Comparison of ENCODE assay signal across 8 mouse cellular contexts in genomic region chr11:97686322-97686908, GRCm38 (mm10). TPM values are rescaled to one million over a fixed set of nuclear protein-coding genes. Genes with fewer than 3 reads are reported as not detected.
DNase-seq lines count a peak whose midpoint lies in the region; ATAC-seq lines count a peak whose summit lies in the region.

No protein-coding gene starts in this region.

- ATAC-seq in megakaryocyte, adult 5-6 weeks (ENCODE audit: poor library complexity, severe bottlenecking) = no peak
- no peak for ATAC-seq in forebrain, embryonic 15.5 days (replicated peaks)
- no peak for ATAC-seq in limb, embryonic 13.5 days (ENCODE audit: low FRiP score, low read depth)
- ATAC-seq in stomach, embryonic 14.5 days (ENCODE audit: insufficient number of reproducible peaks, insufficient read depth, low FRiP score, low read depth) = no peak

- H3K9me3 ChIP-seq in megakaryocyte, embryonic 14.5 days = no peaks in the 10 kb centered on the region
- H3K9me3 ChIP-seq in forebrain, embryonic 15.5 days = no peaks in the 10 kb centered on the region
- H3K9me3 ChIP-seq in limb, embryonic 13.5 days = no peaks in the 10 kb centered on the region
- no peaks in the 10 kb centered on the region for H3K9me3 ChIP-seq in stomach, embryonic 14.5 days (ENCODE audit: control insufficient read depth, low read depth, low read length)

- H3K27me3 ChIP-seq in megakaryocyte, embryonic 14.5 days (replicated peaks) = peaks cover 28% of the 10 kb centered on the region
- no peaks in the 10 kb centered on the region for H3K27me3 ChIP-seq in forebrain, embryonic 15.5 days
- no peaks in the 10 kb centered on the region for H3K27me3 ChIP-seq in limb, embryonic 13.5 days
- H3K27me3 ChIP-seq in stomach, embryonic 14.5 days (ENCODE audit: control insufficient read depth, insufficient read depth, low read length) = no peaks in the 10 kb centered on the region

- peaks cover 35% of the 10 kb centered on the region for H3K36me3 ChIP-seq in megakaryocyte, embryonic 14.5 days (replicated peaks; ENCODE audit: low read length)
- peaks cover 34% of the 10 kb centered on the region for H3K36me3 ChIP-seq in forebrain, embryonic 15.5 days
- peaks cover 49% of the 10 kb centered on the region for H3K36me3 ChIP-seq in limb, embryonic 13.5 days
- H3K36me3 ChIP-seq in stomach, embryonic 14.5 days (ENCODE audit: control insufficient read depth, insufficient read depth, low read length) = peaks cover 37% of the 10 kb centered on the region

- WGBS in forebrain, embryonic 15.5 days = 74% methylated on average over 11 of the region's 11 CpGs
- WGBS in limb, embryonic 13.5 days = 65% methylated on average over 11 of the region's 11 CpGs
- 66% methylated on average over 11 of the region's 11 CpGs for WGBS in stomach, embryonic 14.5 days

- peak overlapping the region; percentile 77 for H3K4me3 ChIP-seq in megakaryocyte, embryonic 14.5 days (replicated peaks)
- peak overlapping the region; percentile 40; the same call in 1 of the 2 replicates for H3K4me3 ChIP-seq in forebrain, embryonic 15.5 days
- H3K4me3 ChIP-seq in limb, embryonic 13.5 days = peak overlapping the region; percentile 44
- H3K4me3 ChIP-seq in stomach, embryonic 14.5 days (ENCODE audit: low read depth, low read length) = peak overlapping the region; percentile 30

- H3K4me1 ChIP-seq in megakaryocyte, embryonic 14.5 days = peaks cover 41% of the 10 kb centered on the region
- H3K4me1 ChIP-seq in forebrain, embryonic 15.5 days = peaks cover 14% of the 10 kb centered on the region
- H3K4me1 ChIP-seq in limb, embryonic 13.5 days = peaks cover 26% of the 10 kb centered on the region
- peaks cover 4% of the 10 kb centered on the region; the same call in 1 of the 2 replicates for H3K4me1 ChIP-seq in stomach, embryonic 14.5 days (ENCODE audit: control insufficient read depth, insufficient read depth, low read length)

- DNase-seq in layer of hippocampus, adult 9-11 months = no peak
- no peak for DNase-seq in left cerebral cortex, adult 18-20 months (ENCODE audit: low spot score in 2 of 2)
- no peak for DNase-seq in layer of hippocampus, adult 9-10 months (ENCODE audit: low spot score)

- peak overlapping the region; percentile 70 for H3K4me2 ChIP-seq in forebrain, embryonic 15.5 days (replicated peaks)
- peak overlapping the region; percentile 84 for H3K4me2 ChIP-seq in limb, embryonic 13.5 days (replicated peaks)
- H3K4me2 ChIP-seq in stomach, embryonic 14.5 days (replicated peaks; ENCODE audit: low read depth, low read length) = peak overlapping the region; percentile 63

- H3K9ac ChIP-seq in forebrain, embryonic 15.5 days (replicated peaks) = no peak overlapping the region
- H3K9ac ChIP-seq in limb, embryonic 13.5 days = peak overlapping the region; percentile 13; the same call in 1 of the 2 replicates
- peak overlapping the region; percentile 43; the same call in 1 of the 2 replicates for H3K9ac ChIP-seq in stomach, embryonic 14.5 days (replicated peaks; ENCODE audit: low read depth, low read length)

- no peak overlapping the region for H3K27ac ChIP-seq in forebrain, embryonic 15.5 days (replicated peaks)
- no peak overlapping the region for H3K27ac ChIP-seq in limb, embryonic 13.5 days
- H3K27ac ChIP-seq in stomach, embryonic 14.5 days (ENCODE audit: low read length) = no peak overlapping the region

RNA-seq across cellular contexts. Expression of gene Cisd3, which starts 0.8 kb away (rescaled TPM):
- polyA plus RNA-seq in megakaryocyte, embryonic 14.5 days (2012; ENCODE audit: insufficient read depth, low replicate concordance) = 0.45 TPM in 1 of 2 replicates, not detected in the other
- 18.7 and 19.8 TPM in 2 replicates for total RNA-seq in megakaryocyte, adult 5-6 weeks (2015)
- 2.3 and 12.8 TPM in 2 replicates for total RNA-seq in megakaryocyte, adult 5-6 weeks (2017)
- polyA plus RNA-seq in forebrain, embryonic 15.5 days (2015; fragmentation: Nextera tagmentation; extraction: Ambion mirVana) = 17.4 and 19.5 TPM in 2 replicates
- polyA plus RNA-seq in limb, embryonic 13.5 days (2015; fragmentation: Nextera tagmentation; extraction: Ambion mirVana) = 11.2 and 13.5 TPM in 2 replicates
- 20.8 and 21.9 TPM in 2 replicates for polyA plus RNA-seq in stomach, embryonic 14.5 days (2014; fragmentation: Nextera tagmentation; extraction: Ambion mirVana)
- 10 to 100 TPM; 54.7 to 57.2 TPM for total RNA-seq in left cerebral cortex, adult 18-20 months (2021)

RNA-seq across cellular contexts. Expression of gene Pcgf2, which starts 13.9 kb away (rescaled TPM):
- 83.4 and 214 TPM in 2 replicates for polyA plus RNA-seq in megakaryocyte, embryonic 14.5 days (2012; ENCODE audit: insufficient read depth, low replicate concordance)
- 2.8 and 3.1 TPM in 2 replicates for total RNA-seq in megakaryocyte, adult 5-6 weeks (2015)
- total RNA-seq in megakaryocyte, adult 5-6 weeks (2017) = 1.0 and 2.4 TPM in 2 replicates
- polyA plus RNA-seq in forebrain, embryonic 15.5 days (2015; fragmentation: Nextera tagmentation; extraction: Ambion mirVana) = 18.1 and 18.8 TPM in 2 replicates
- 20.7 and 21.3 TPM in 2 replicates for polyA plus RNA-seq in limb, embryonic 13.5 days (2015; fragmentation: Nextera tagmentation; extraction: Ambion mirVana)
- polyA plus RNA-seq in stomach, embryonic 14.5 days (2014; fragmentation: Nextera tagmentation; extraction: Ambion mirVana) = 18.2 and 20.6 TPM in 2 replicates
- total RNA-seq in left cerebral cortex, adult 18-20 months (2021) = 10 to 100 TPM; 32.4 to 35.2 TPM

RNA-seq across cellular contexts. Expression of gene Psmb3, which starts 16.8 kb away (rescaled TPM):
- polyA plus RNA-seq in megakaryocyte, embryonic 14.5 days (2012; ENCODE audit: insufficient read depth, low replicate concordance) = 44.4 and 47.3 TPM in 2 replicates
- total RNA-seq in megakaryocyte, adult 5-6 weeks (2015) = 81.0 and 111 TPM in 2 replicates
- 137 and 179 TPM in 2 replicates for total RNA-seq in megakaryocyte, adult 5-6 weeks (2017)
- polyA plus RNA-seq in forebrain, embryonic 15.5 days (2015; fragmentation: Nextera tagmentation; extraction: Ambion mirVana) = 460 and 475 TPM in 2 replicates
- 490 and 497 TPM in 2 replicates for polyA plus RNA-seq in limb, embryonic 13.5 days (2015; fragmentation: Nextera tagmentation; extraction: Ambion mirVana)
- polyA plus RNA-seq in stomach, embryonic 14.5 days (2014; fragmentation: Nextera tagmentation; extraction: Ambion mirVana) = 429 and 454 TPM in 2 replicates
- total RNA-seq in left cerebral cortex, adult 18-20 months (2021) = 100 to 1,000 TPM; 122 to 128 TPM

RNA-seq across cellular contexts. Expression of gene Mllt6, which starts 23.2 kb away (rescaled TPM):
- polyA plus RNA-seq in megakaryocyte, embryonic 14.5 days (2012; ENCODE audit: insufficient read depth, low replicate concordance) = 8.6 TPM in 2 replicates
- 4.3 and 6.3 TPM in 2 replicates for total RNA-seq in megakaryocyte, adult 5-6 weeks (2015)
- 6.9 and 7.1 TPM in 2 replicates for total RNA-seq in megakaryocyte, adult 5-6 weeks (2017)
- polyA plus RNA-seq in forebrain, embryonic 15.5 days (2015; fragmentation: Nextera tagmentation; extraction: Ambion mirVana) = 4.3 and 4.7 TPM in 2 replicates
- 2.9 and 3.3 TPM in 2 replicates for polyA plus RNA-seq in limb, embryonic 13.5 days (2015; fragmentation: Nextera tagmentation; extraction: Ambion mirVana)
- 4.3 and 4.5 TPM in 2 replicates for polyA plus RNA-seq in stomach, embryonic 14.5 days (2014; fragmentation: Nextera tagmentation; extraction: Ambion mirVana)
- total RNA-seq in left cerebral cortex, adult 18-20 months (2021) = 100 to 1,000 TPM; 135 to 149 TPM

RNA-seq across cellular contexts. Expression of gene Epop, which starts 56.9 kb away (rescaled TPM):
- polyA plus RNA-seq in megakaryocyte, embryonic 14.5 days (2012; ENCODE audit: insufficient read depth, low replicate concordance) = 44.1 and 83.5 TPM in 2 replicates
- 0.18 and 1.2 TPM in 2 replicates for total RNA-seq in megakaryocyte, adult 5-6 weeks (2015)
- 0.40 TPM in 1 of 2 replicates, not detected in the other for total RNA-seq in megakaryocyte, adult 5-6 weeks (2017)
- polyA plus RNA-seq in forebrain, embryonic 15.5 days (2015; fragmentation: Nextera tagmentation; extraction: Ambion mirVana) = 4.6 and 5.8 TPM in 2 replicates
- polyA plus RNA-seq in limb, embryonic 13.5 days (2015; fragmentation: Nextera tagmentation; extraction: Ambion mirVana) = 3.5 and 4.6 TPM in 2 replicates
- 2.7 and 3.6 TPM in 2 replicates for polyA plus RNA-seq in stomach, embryonic 14.5 days (2014; fragmentation: Nextera tagmentation; extraction: Ambion mirVana)
- 100 to 1,000 TPM; 103 to 109 TPM for total RNA-seq in left cerebral cortex, adult 18-20 months (2021)
